Mouse (Mus musculus) MEL (cell line): Measurements from ENCODE around the gene Ggt1. TPM values are rescaled to one million over a fixed set of nuclear protein-coding genes. Genes with fewer than 3 reads are reported as not detected.

Source experiments
- DNase-seq: peaks from one replicate; pipeline ENCODE4 v3.0.0; 2011; ENCODE audit warnings: low read depth, low spot score
- H3K27ac ChIP-seq: 2 replicates; pipeline ENCODE4 v1.5.1; 2012; ENCODE audit warnings: low read depth, mild to moderate bottlenecking, control low read depth, low read length, moderate library complexity; ENCODE audit not compliant: control insufficient read depth
- H3K27me3 ChIP-seq, 2 experiments: fragments of 150-350 bp in 1 of 2; sonication (generic) in 1 of 2; 2 replicates each; pipeline ENCODE4 v1.6.1; 2012; ENCODE audit warnings: low read length in 2 of 2, mild to moderate bottlenecking in 2 of 2, improper control_type of control experiment in 1 of 2, moderate library complexity in 1 of 2; ENCODE audit not compliant: insufficient read depth in 2 of 2, control insufficient read depth in 1 of 2
- H3K36me3 ChIP-seq, 2 experiments: 2 replicates each; pipeline ENCODE4 v1.6.1; 2012 to 2014; ENCODE audit warnings: low read length in 2 of 2, improper control_type of control experiment in 1 of 2, inconsistent platforms in 1 of 2, mild to moderate bottlenecking in 1 of 2; ENCODE audit not compliant: insufficient read depth in 2 of 2, control insufficient read depth in 1 of 2
- H3K4me1 ChIP-seq, 2 experiments: fragments of 150-350 bp in 1 of 2; sonication (generic) in 1 of 2; 2 replicates each; pipeline ENCODE4 v1.6.1; 2012; ENCODE audit warnings: low read length in 2 of 2, improper control_type of control experiment in 1 of 2, mild to moderate bottlenecking in 1 of 2; ENCODE audit not compliant: insufficient read depth in 2 of 2, control insufficient read depth in 1 of 2
- H3K4me3 ChIP-seq, 2 experiments: fragments of 150-350 bp in 1 of 2; sonication (generic) in 1 of 2; 2 replicates each; pipeline ENCODE4 v1.5.1; 2012; ENCODE audit warnings: low read depth in 2 of 2, low read length in 2 of 2, mild to moderate bottlenecking in 2 of 2, moderate library complexity in 2 of 2, control low read depth in 1 of 2, improper control_type of control experiment in 1 of 2; ENCODE audit not compliant: control insufficient read depth in 1 of 2, insufficient read depth in 1 of 2
- H3K79me2 ChIP-seq: 2 replicates; pipeline ENCODE4 v1.6.1; 2012; ENCODE audit warnings: mild to moderate bottlenecking, low read length, moderate library complexity; ENCODE audit not compliant: control insufficient read depth, poor library complexity, insufficient read depth
- H3K9ac ChIP-seq: 2 replicates; pipeline ENCODE4 v1.6.1; 2012; ENCODE audit warnings: low read depth, mild to moderate bottlenecking, control low read depth, low read length, moderate library complexity; ENCODE audit not compliant: control insufficient read depth, poor library complexity, severe bottlenecking
- H3K9me3 ChIP-seq: fragments of 150-350 bp; sonication (generic); replicated peaks from 2 replicates; pipeline ENCODE4 v1.6.1; 2012; ENCODE audit warnings: mild to moderate bottlenecking, low read length, improper control_type of control experiment, moderate library complexity; ENCODE audit not compliant: insufficient read depth
- CHD2 ChIP-seq: IDR thresholded peaks from 2 replicates; pipeline ENCODE4 v1.6.1; 2011; ENCODE audit warnings: low read length, improper control_type of control experiment
- E2F4 ChIP-seq: IDR thresholded peaks from 2 replicates; pipeline ENCODE4 v1.6.1; 2011; ENCODE audit warnings: low read depth, low read length, improper control_type of control experiment, borderline replicate concordance
- ETS1 ChIP-seq: IDR thresholded peaks from 2 replicates; pipeline ENCODE4 v1.6.1; 2012; ENCODE audit warnings: low read depth, mild to moderate bottlenecking, inconsistent platforms, low read length, improper control_type of control experiment, moderate library complexity
- GATA1 ChIP-seq: IDR thresholded peaks from 2 replicates; pipeline ENCODE4 v1.6.1; 2011; ENCODE audit warnings: low read depth, low read length, improper control_type of control experiment
- HCFC1 ChIP-seq: IDR thresholded peaks from 2 replicates; pipeline ENCODE4 v1.6.1; 2012; ENCODE audit warnings: low read depth, mild to moderate bottlenecking, inconsistent platforms, low read length, improper control_type of control experiment, moderate library complexity
- KAT2A ChIP-seq: conservative IDR thresholded peaks from 2 replicates; pipeline ENCODE4 v1.6.1; 2012; ENCODE audit warnings: low read depth, low read length, improper control_type of control experiment, inconsistent platforms
- MAFK ChIP-seq: IDR thresholded peaks from 2 replicates; pipeline ENCODE4 v1.6.1; 2011; ENCODE audit warnings: low read depth, mild to moderate bottlenecking, low read length, improper control_type of control experiment, borderline replicate concordance
- MAX ChIP-seq: IDR thresholded peaks from 2 replicates; pipeline ENCODE4 v1.6.1; 2011; ENCODE audit warnings: low read length, improper control_type of control experiment
- MAZ ChIP-seq: IDR thresholded peaks from 2 replicates; pipeline ENCODE4 v1.6.1; 2012; ENCODE audit warnings: low read depth, mild to moderate bottlenecking, inconsistent platforms, low read length, improper control_type of control experiment
- MYB ChIP-seq: IDR thresholded peaks from 2 replicates; pipeline ENCODE4 v1.6.1; 2011; ENCODE audit warnings: mild to moderate bottlenecking, low read depth, low read length, improper control_type of control experiment
- NRF1 ChIP-seq: IDR thresholded peaks from 2 replicates; pipeline ENCODE4 v1.6.1; 2014; ENCODE audit warnings: low read depth, mild to moderate bottlenecking, inconsistent platforms, low read length, improper control_type of control experiment, moderate library complexity; ENCODE audit not compliant: poor library complexity, insufficient read depth, severe bottlenecking
- RAD21 ChIP-seq: IDR thresholded peaks from 2 replicates; pipeline ENCODE4 v1.6.1; 2011; ENCODE audit warnings: mild to moderate bottlenecking, low read depth, low read length, improper control_type of control experiment
- USF1 ChIP-seq: IDR thresholded peaks from 2 replicates; pipeline ENCODE4 v1.6.1; 2014; ENCODE audit warnings: low read depth, mild to moderate bottlenecking, inconsistent platforms, low read length, improper control_type of control experiment, moderate library complexity
- ZKSCAN1 ChIP-seq: IDR thresholded peaks from 2 replicates; pipeline ENCODE4 v1.6.1; 2012; ENCODE audit warnings: low read depth, mild to moderate bottlenecking, inconsistent platforms, low read length, improper control_type of control experiment, moderate library complexity
- ZNF384 ChIP-seq: IDR thresholded peaks from 2 replicates; pipeline ENCODE4 v1.6.1; 2012; ENCODE audit warnings: low read depth, mild to moderate bottlenecking, inconsistent platforms, low read length, improper control_type of control experiment
- polyA plus RNA-seq, 2 experiments: library from polyadenylated mRNA; stranded (reverse) in 1 of 2; unstranded in 1 of 2; fragments of >175 nt in 1 of 2; fragments of >200 nt in 1 of 2; gene quantifications; 2 replicates each; pipeline versions ENCODE4 v1.2.1 to v1.2.4; 2012; ENCODE audit warnings: low replicate concordance in 2 of 2, low read depth in 1 of 2; ENCODE audit not compliant: insufficient read length in 2 of 2, insufficient read depth in 1 of 2, missing spikeins in 1 of 2
- total RNA-seq: library from RNA; depleted of rRNA; stranded (reverse); fragments of 300-350 nt; gene quantifications from 2 replicates; pipeline ENCODE4 v1.2.3, GENCODE M21; 2012; rRNA removed

Gene Ggt1
- total RNA-seq (0.46 and 1.4 TPM in 2 replicates), polyA plus RNA-seq (1 to 10 TPM in 1 of 2 experiments, not detected in 1; 3.2 TPM)

GRCm38 (mm10) chr10:75561071-75561654 is at the start of gene Ggt1:
TSS of gene Ggt1 (plus strand) at chr10:75561604.
- H3K4me3 ChIP-seq, result no peak within 1 kb of the TSS
- TF ChIP-seq MAFK (no peak), GATA1 (no peak), MAZ (no peak), E2F4 (no peak), ETS1 (no peak), HCFC1 (no peak), MAX (no peak), ZNF384 (no peak), USF1 (no peak), MYB (no peak), KAT2A (no peak), NRF1 (no peak), RAD21 (no peak), CHD2 (no peak)
- TF ChIP-seq, all 39 proteins: peak for 0
- no peak within 1 kb of the TSS for H3K27ac ChIP-seq
- H3K79me2 ChIP-seq, result no peaks in the 10 kb centered on the region
- peaks cover 0 to 17% of the 10 kb centered on the region in 2 experiments; a peak in 2 of 4 replicates for H3K36me3 ChIP-seq
- H3K4me1 ChIP-seq, result peaks cover 9 to 32% of the 10 kb centered on the region in 2 experiments
- H3K9me3 ChIP-seq, result no peaks in the 10 kb centered on the region
- no peak for DNase-seq
- no peak within 1 kb of the TSS for H3K9ac ChIP-seq
- no peaks in the 10 kb centered on the region for H3K27me3 ChIP-seq

- no peak overlapping the region for H3K4me3 ChIP-seq
- H3K9me3 ChIP-seq, result no peaks in the 10 kb centered on the region
- TF ChIP-seq ZNF384, result no peak
- TF ChIP-seq ZKSCAN1, result no peak
- no peak overlapping the region for H3K27ac ChIP-seq
- no peak overlapping the region for H3K9ac ChIP-seq
- H3K27me3 ChIP-seq, result no peaks in the 10 kb centered on the region
- no peak for DNase-seq
- peaks cover 5% of the 10 kb centered on the region for H3K79me2 ChIP-seq
- peaks cover 2 to 20% of the 10 kb centered on the region in 2 experiments; a peak in 3 of 4 replicates for H3K36me3 ChIP-seq
- peaks cover 15 to 24% of the 10 kb centered on the region in 2 experiments for H3K4me1 ChIP-seq
Measured at GRCm38 (mm10) chr10:75511897-75512296, 49.5 kb upstream of the Ggt1 start.
